Mouse (Mus musculus) common myeloid progenitor, adult 5-6 weeks (primary cell): ENCODE data around the gene Irx3. TPM values are rescaled to one million over a fixed set of nuclear protein-coding genes. Genes with fewer than 3 reads are reported as not detected.

Experiments used
- ATAC-seq: replicated peaks from 2 replicates; pipeline ENCODE4 v1.8.0; 2016; ENCODE audit warnings: low read depth, mild to moderate bottlenecking, moderate TSS enrichment, inconsistent platforms; ENCODE audit not compliant: poor library complexity, severe bottlenecking
- total RNA-seq: library from RNA; stranded (forward); fragments of 200-1000, 187-1606 nt; gene quantifications from 2 replicates; pipeline ENCODE4 v1.2.3, GENCODE M21; 2017

The Irx3 gene
- not detected in 2 replicates for total RNA-seq

DNA sequence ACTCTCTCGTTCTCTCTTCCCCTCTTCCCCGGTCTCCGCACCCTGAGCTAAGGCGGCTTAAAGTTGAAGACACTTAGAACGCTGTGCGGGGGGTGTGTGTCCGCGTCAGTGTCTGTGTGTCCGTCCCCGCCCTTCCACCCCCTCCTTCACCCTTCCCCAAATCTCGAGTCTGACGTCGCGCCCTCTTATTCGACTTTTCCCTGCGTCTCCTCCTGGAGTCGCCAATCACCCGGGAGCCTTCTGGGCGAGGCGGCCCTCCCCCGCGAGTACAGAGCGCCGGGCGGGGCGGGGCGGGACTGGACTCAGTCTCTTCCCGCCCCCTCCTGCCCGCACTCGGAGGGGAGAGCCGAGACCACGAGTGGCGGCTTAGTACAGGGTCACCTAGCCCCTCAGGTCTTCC lies at the start of gene Irx3:
TSS of gene Irx3 (minus strand) at position 229 of the 400 bp plus-strand sequence.
- ATAC-seq: peak; percentile 13

DNA sequence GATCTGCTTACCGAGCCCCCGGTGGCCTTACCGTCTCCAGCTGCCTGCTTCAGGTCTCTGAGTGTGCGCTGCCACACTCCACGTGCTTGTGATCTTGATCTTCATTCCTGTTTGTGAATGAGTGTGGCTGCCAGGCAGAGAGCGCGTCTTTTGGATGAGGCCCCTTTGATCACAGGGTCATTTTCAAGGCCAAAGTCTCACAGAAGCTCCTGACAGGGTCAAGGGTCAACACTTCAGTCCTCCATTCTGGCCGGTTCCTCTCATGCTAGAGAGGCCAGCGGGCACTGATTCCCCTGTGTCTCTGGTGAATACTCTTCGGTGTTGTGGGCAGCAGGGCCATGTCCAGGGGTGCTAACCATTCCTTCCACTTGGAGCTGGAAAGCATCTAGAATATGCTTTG lies 49.5 kb upstream of the Irx3 start:
- ATAC-seq: no peak

DNA sequence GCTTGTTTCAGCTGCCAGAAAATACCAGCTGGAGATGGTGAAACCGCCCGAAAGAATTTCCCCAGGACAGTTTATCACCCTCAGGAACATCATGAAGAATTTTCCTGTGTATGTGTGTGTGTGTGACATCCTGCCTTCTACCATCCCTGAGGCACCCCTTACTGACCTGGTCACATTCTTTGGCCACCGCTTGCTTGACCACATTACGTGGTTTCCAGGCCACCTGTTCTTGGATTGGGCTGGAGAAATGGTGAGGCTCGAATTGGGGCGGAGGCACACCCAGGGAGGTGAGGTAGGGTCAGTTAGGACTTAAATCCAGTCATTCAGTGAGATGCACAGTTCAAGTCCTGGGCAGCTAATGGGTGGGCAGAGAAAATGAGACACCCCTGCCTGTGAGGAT lies 48.1 kb upstream of the Irx3 start:
- ATAC-seq: no peak

DNA sequence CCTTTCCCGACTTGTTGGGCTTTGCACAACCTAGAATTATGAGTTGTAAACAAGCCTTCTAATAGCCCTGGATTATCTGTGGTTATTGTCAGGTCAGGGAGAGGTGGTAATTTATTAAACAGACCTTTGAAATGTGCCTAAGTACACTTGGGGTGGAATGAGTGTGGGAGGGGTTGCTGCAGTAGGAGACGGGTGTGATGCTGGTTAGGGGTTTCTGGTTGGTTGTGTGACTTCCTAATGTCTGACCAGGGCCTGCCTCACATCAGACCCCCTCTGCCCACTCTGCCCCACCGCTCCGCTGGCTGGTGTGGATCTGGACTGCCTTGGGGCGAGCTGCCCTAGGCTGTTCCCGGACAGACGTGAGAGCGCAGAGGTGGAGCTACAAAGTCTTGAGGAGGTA lies 47.7 kb upstream of the Irx3 start:
- ATAC-seq: no peak

DNA sequence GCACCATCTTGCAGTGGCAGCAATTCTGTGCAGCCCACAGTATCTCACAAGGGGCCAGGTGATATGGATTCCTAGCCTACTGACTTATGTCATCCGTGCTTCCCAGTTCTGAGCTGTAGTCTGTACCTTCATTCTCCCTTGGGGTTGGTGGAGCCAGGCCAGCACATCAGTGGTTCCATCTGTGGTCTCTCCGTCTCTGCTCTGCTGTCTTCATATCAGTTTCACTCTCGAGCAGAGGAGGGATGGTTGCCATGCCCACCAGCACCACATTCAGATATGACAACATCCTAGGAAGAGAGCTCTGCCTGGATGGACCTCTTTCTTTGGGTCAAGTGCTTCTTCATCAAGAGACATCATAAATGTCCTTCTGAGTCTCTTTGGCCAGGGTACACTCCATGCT lies 43.8 kb upstream of the Irx3 start:
- no peak for ATAC-seq

DNA sequence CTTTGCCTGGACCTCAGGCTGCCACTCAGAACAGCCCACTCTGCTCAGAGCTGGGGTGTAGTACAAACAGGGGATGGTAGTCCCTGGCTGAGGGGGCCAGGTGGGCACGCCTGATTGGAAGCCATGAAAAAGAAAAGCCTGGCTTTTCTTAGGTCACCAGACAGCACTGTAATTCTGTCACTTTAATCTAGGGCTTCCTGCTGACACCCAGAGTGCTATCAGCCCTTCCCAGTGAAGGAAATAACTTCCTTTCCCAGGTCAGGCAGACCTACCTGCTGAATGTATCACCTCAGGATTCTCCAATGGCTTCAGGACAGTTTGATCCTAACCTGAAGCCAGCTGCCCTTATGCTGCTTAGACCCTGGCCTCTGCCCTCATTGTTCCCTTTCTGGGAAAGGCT lies 35.3 kb upstream of the Irx3 start:
- ATAC-seq: no peak

DNA sequence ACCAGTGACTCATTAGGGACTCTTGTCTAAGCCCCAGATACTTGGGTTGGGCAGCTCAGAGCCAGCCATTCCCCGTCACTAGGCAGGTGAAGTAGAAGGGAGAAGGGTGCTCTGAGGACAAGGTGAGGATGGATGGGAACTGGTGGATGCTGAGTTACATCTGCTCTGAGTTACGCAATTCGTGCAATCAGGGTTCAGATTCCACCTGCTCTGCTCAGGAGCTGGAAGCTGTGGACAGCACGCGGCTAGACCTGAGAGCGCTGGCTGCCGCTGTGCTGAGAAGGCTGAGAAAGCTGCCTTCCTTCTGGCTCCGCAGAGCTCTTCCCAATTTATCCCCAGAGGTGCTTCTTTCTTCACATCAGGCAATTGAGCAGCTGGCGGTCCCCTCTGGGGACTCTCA lies 34.8 kb upstream of the Irx3 start:
- no peak for ATAC-seq

DNA sequence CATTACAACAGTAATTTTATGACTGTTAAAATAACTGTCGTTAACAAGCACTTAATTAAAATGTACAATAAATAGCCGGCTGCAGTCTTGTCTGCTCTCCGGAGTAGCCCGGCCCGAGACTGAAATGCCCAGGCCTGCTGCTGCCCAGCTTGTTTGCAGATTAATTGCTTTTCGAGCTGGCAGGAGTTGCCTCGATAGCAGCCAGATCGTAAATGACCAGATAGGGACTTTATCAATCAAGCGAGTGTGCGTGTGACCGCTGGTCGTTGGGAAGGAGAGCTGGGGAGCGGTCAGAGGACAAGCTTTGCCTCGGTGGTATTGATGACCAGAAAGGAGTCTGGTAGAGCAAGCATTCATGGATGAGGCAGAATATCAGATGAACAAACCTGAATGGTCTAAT lies 25.8 kb upstream of the Irx3 start:
- ATAC-seq: no peak

DNA sequence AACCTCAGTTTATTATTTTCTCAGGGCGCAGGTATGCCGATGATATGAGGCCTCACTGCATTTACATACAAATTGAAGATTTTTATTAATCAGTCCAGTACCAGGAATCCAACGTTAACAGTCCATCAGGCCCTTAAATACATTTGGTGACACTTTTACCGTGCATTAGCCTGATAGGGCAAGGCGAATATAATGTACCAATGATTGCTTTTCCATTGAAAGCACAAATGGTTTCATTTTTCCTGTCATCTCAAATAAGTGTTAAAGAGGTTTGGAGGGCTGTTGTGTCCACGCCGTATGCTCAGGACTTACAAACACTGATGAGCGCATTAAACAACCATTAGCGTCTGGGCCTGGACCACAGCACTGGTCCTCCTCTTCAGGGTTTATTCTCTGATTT lies 25.3 kb upstream of the Irx3 start:
- no peak for ATAC-seq

DNA sequence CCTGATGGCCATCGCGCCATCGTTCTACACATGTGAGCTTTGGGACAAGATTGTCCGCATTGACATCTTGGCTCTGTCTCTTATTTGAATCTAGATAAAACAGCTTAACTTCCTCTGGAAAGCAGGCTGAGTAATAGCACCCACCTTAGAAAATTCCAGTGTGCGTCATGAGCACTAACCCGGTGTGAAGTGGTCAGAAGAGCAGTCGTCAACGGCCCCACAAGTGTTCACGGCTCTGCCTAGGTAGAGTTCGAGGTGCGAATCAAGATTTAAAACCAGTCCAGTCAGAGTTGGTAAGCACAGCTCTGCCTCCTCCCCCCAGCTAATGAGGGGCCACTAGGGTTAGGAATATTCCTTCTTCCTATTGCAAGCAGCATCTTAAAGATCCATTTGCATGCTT lies 21.5 kb upstream of the Irx3 start:
- ATAC-seq: no peak

DNA sequence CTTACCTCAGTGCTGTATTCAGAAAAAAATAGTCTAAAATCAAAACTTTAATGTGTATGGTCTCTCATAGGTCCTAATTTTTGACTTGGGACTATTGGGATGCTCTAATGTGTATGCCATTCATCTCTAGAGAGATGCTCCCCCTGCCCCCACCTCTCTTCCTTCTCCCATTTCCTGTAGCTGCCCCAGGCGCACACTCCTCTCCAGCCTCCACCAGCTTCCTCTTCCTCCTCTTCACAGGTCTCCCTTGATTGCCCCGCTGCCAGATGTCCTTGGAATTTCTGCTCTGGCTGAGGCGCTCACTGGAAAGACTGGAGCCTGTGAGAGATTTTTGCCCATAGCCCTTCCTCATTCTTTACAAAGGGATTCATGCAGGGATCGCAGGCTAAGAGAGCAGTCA lies 20.9 kb upstream of the Irx3 start:
- ATAC-seq: no peak

DNA sequence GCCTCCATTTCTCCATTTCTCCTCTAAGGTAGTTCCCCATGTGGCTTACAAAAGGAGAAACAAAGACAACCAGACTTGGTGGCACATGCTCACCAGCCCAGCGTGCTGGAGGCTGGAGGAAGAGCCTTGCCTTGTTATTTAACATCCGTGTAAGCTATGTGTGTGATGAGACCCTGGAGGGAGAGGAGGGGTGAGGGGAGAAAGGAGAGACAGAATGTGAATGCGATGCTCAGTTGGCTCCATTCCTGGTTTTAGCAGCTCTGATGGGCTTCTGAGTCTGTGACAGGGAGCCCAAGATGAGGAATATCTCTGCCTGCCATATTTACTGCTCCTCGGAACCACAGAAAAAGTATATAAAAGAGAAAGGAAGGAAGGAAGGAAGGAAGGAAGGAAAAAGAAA lies 20.1 kb upstream of the Irx3 start:
- ATAC-seq: no peak

DNA sequence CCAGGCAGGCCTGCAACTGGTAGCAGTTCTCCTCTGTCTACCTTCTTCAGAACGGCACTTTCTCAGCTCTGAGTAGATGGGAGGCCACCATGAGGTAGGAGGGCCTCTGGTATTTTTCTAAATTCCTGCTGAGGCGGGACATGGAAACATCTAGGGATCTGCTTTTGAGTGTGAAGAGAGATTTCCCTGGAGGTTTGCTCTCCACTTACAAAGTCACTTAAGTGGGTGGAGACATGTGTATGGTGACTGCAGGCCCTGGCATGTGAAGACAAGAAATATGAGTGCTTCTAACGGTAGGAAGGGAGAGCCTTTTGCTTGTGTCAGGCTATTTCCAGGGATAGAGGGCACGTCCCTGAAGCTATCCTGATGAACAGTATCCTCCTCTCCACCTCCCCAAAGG lies 17.9 kb upstream of the Irx3 start:
- no peak for ATAC-seq

DNA sequence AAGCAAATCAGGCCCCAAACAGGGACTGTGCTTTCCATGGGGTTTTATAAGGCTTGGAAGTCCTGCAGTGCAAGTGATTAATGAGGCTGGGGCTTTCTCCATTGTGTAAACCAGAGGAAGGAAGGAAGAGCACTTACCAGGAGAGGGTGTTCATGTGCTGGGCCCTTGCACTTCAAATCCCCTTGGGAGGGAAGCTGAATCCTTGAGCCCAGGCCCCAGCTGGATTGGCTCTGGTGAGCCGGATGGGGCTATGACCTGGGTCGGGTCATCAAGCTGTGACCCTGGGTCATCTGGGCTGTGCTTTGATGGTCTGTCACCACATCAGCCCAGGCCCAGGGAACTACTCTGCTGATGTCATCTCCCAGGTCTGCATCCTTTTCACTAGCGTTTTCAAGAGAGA lies 16.9 kb upstream of the Irx3 start:
- ATAC-seq: no peak

DNA sequence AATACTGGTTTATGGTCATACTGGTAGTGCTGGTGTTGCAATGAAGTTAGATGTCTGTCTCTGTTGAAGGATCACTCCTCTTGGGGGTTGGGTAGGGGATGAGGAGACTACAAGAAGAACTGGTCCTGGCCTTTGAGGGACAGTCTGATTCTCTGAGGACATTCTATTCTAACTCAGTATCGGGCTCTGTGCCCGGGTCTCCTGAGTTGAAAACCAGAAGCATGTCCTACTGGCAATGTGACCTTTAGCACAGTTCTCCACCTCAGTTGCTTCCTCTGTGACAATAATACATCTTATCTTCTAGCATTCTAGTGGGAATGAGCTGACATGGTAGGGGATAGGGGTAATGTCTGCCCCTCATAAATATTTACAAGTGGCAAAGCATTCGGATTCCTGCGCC lies 12.2 kb upstream of the Irx3 start:
- ATAC-seq: no peak

DNA sequence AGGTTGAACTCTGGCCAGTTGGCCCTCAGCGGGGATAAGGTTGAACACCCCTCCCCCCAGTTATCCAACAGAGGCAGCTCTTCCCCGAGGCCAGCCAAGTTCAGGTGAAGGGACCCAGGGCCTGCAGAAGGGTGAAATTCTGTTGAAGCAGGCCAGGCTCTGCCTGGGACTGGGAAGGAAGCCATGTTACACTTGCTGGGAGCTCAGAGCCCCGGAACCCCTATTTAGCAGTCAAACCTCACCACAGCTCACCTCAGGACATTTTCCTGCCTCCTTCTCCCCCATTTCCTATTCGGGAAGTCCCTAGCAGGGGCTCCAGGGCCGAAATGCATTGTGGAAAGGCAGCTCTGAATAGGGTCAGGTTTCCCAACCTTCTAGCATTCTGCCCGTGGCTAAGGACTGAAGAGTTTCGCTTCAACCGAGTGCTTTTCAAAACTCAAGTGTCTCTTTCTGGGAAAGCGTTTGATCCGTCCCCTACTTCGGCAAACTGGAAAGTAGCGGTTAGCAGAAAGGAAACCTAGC lies 4.9 kb upstream of the Irx3 start:
- no peak for ATAC-seq

DNA sequence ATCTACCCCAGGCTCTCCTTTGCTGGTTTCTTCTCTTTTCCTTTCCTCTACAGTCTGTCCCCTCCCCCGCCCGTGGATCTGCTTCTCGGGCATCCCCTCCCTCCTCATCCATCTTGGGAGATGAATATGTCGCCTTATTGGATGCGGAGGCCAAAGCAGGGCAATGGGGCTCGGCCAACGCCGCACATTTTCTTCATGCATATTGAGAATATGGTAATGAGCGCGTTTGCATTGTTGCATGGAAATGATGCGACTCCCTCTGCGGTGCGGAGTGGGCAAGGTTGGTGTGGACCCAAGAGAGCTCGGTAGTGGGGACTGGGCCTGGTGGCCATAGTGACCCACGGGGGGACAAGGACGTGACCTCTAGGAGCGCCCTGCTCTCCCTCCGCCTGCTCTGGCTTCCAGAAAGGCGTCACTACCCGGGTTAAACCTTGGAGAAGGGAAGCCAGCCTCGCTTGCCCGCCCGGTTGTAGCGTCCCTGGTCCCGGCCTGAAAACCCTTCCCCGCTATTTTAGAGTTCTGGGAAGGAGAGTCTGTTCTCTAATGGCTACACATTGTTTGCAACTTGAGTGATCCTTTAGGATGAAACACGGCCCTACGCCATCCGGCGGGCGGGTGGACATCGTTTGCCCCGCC lies 4.3 kb upstream of the Irx3 start:
- ATAC-seq: no peak

DNA sequence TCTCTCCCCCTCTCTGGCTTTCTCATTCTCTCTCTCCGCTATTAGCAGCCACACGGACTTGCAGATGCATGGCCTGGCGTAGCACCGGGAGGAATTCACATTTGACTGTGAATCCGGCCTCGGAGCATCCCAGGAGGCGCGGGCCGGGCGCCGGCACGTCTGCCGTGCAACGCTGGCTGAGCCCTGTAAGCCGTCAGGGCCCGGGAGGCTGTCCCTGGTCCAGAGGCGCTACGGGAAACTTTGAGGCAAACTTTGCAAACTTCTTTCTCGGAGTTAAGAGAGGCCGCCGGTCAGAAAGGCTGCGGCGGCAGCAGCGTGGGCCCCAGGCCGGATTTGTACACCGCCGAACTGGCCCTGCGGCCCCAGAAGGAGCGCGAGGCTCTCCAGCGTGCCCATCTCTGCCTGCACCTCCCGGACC lies 3.4 kb upstream of the Irx3 start:
- no peak for ATAC-seq

DNA sequence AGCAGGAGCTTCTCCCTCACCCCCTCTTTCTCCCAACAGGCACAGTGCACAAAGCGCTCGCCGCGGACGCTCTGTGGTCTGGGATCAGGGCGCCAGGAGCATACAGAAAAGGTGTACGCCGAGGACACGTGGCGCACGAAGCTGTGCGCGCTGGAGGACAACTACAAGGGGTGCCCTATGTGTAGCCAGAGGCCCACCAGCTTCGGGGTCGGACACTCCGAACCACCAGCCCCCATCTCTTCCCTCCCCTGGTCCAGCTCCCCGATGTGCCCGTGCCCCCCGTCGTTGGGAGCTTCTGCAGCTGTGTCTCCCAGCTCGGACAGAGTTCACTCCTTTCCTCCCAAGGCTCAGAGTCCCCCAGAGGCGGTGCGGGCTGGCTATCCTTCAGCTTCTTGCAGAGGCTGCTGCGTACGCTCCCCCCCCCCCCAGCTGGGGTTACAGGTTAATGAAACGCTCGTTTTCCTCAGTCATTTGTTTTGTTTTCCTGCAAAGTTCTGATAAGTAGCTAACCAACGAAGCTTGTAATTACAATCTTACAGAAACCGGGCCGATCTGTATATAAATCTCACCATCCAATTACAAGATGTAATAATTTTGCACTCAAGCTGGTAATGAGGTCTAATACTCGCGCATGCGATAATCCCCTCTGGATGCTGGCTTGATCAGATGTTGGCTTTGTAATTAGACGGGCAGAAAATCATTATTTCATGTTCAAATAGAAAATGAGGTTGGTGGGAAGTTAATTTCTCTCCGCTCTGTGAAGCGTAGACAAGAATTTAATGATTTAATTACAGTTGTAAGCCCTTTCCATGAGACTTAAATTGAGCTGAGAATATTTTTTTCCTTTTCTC lies 2.8 kb upstream of the Irx3 start:
- no peak for ATAC-seq

DNA sequence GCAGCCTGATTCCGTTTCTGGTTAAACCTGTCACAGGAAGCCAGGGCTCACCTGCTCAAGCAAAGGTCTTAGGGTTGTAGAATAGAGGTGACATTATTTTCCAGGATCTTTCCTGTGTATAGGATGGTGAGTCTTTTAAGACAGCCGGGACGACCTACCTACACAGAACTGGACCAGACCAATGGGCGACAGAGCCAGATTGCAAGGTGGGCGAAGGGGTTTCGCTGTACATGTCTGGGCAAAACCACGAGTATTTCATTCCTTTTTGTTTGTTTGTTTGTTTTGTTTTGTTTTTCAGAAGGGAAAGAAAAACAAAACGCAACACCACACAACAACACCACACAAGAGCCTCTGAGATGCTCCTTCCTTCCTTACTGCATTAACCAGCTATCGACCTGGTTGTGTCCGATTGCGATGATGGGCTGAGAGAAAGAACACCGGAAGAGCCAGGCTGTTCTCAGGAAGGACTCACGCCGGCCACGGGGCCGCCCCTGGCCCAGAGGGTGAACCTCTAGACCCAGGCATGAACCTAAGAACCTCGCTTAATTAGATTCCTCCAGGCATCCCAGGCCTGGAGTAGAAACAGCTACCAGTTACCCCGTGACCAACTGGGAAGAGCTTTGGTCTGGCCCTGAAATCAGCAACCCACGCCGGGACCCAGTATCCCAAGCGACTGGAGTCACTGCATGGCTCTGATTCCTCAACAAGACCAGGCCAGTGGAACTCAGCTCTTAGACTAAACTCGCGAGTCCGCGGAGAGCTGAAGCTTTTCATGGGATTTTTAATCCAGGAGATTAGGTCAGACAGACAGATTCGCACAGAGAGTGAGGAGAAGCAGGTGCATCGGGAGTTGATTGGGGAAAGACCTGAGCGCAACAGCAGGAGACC lies 1.9 kb upstream of the Irx3 start:
- no peak for ATAC-seq
